Mouse (Mus musculus) liver, embryonic 14.5 days (tissue): ENCODE measurements at regions not wholly inside any gene's neighbourhood (a gene's known extent, or its start where the extent isn't known, plus 50 kb on each side); places are given as distances from the start of the nearest gene placed in this dataset.

Experiments
- ATAC-seq: fragments of 200-750 bp; cut with Nextera tagmentation; 2 replicates; pipeline ENCODE4 v1.8.0; 2017; ENCODE audit warnings: moderate number of reproducible peaks, mild to moderate bottlenecking, moderate library complexity; ENCODE audit not compliant: insufficient read depth
- DNase-seq, 3 experiments: peaks; one replicate each; pipeline ENCODE4 v3.0.0-alpha.2; 2012 to 2013; ENCODE audit warnings: low read depth in 3 of 3, low spot score in 3 of 3
- H3K27ac ChIP-seq: fragments of 300-500 bp; sonication (generic); 2 replicates; pipeline ENCODE4 v1.5.1; 2014; ENCODE audit warnings: moderate library complexity, mild to moderate bottlenecking, control low read depth, inconsistent platforms
- H3K27me3 ChIP-seq: fragments of 300-500 bp; sonication (generic); 2 replicates; pipeline ENCODE4 v1.6.1; 2014; ENCODE audit warnings: mild to moderate bottlenecking, low read length, moderate library complexity; ENCODE audit not compliant: control insufficient read depth, insufficient read depth
- H3K36me3 ChIP-seq: fragments of 300-500 bp; sonication (generic); replicated peaks from 2 replicates; pipeline ENCODE4 v1.6.1; 2014; ENCODE audit warnings: low read depth; ENCODE audit not compliant: control insufficient read depth, insufficient read depth
- H3K4me1 ChIP-seq, 2 experiments: fragments of 200-500 bp in 1 of 2; fragments of 300-500 bp in 1 of 2; sonication (generic) in 1 of 2; replicated peaks; 2 replicates each; pipeline ENCODE4 v1.6.1; 2012 to 2014; ENCODE audit warnings: antibody characterized with exemption in 1 of 2, inconsistent platforms in 1 of 2, low read length in 1 of 2; ENCODE audit not compliant: control insufficient read depth in 2 of 2, insufficient read depth in 2 of 2
- H3K4me2 ChIP-seq: fragments of 300-500 bp; sonication (generic); 2 replicates; pipeline ENCODE4 v1.6.1; 2014; ENCODE audit warnings: low read depth, mild to moderate bottlenecking, control low read depth, moderate library complexity
- H3K4me3 ChIP-seq, 2 experiments: fragments of 200-500 bp in 1 of 2; fragments of 300-500 bp in 1 of 2; sonication (generic) in 1 of 2; 2 replicates each; pipeline ENCODE4 v1.5.1; 2012 to 2014; ENCODE audit warnings: low read depth in 2 of 2, low read length in 2 of 2, mild to moderate bottlenecking in 2 of 2, control low read depth in 1 of 2, inconsistent platforms in 1 of 2, moderate library complexity in 1 of 2; ENCODE audit not compliant: insufficient read depth in 1 of 2
- H3K9ac ChIP-seq: fragments of 300-500 bp; sonication (generic); replicated peaks from 2 replicates; pipeline ENCODE4 v1.6.1; 2014; ENCODE audit warnings: mild to moderate bottlenecking, control low read depth, moderate library complexity
- H3K9me3 ChIP-seq: fragments of 300-500 bp; sonication (generic); 2 replicates; pipeline ENCODE4 v1.6.1; 2016; ENCODE audit warnings: low read length, mixed read lengths; ENCODE audit not compliant: control insufficient read depth
- CTCF ChIP-seq: IDR thresholded peaks from 2 replicates; pipeline ENCODE4 v1.5.1; 2016; ENCODE audit warnings: antibody characterized with exemption, low read depth, control low read depth
- EP300 ChIP-seq: IDR thresholded peaks from 2 replicates; pipeline ENCODE4 v1.6.1; 2016; ENCODE audit warnings: antibody characterized with exemption, low read depth
- WGBS: fragments of 180-500 bp; shearing (Covaris S2); extraction: QIAGEN DNeasy Blood & Tissue Kit; methylation state at CpG from one replicate; pipeline ENCODE4 v1.1.7; 2014; ENCODE audit not compliant: insufficient replicate concordance; 5-methylcytosine and 5-hydroxymethylcytosine counted together

DNA sequence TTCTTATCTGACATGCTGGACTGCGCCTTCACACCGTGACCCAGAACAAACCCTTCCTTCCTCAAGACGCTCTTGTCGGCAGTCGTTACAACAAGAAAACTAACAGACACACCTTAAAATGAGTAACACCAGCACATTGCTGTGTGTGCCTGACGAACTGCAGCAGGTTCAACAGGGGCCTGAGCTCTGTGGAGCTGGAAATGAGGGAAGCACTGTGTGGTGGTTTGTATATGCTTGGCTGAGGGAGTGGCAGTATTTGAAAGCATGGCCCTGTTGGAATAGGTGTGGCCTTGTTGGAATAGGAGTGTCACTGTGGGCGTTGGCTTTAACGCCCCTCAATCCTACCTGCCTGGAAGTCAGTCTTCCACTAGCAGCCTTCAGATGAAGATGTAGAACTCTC, 203.9 kb upstream of the Dio3 start:
- TF ChIP-seq EP300 (no peak), CTCF (no peak)
- Histone ChIP-seq H3K36me3 (no peaks in the 10 kb centered on the region), H3K27me3 (no peaks in the 10 kb centered on the region), H3K4me2 (no peak overlapping the region), H3K4me1 (no peaks in the 10 kb centered on the region), H3K4me3 (no peak overlapping the region), H3K9ac (no peak overlapping the region), H3K9me3 (no peaks in the 10 kb centered on the region), H3K27ac (no peak overlapping the region)
- ATAC-seq, result no peak
- WGBS, result 64% methylated on average over 8 of the region's 8 CpGs
- DNase-seq, result no peak

DNA sequence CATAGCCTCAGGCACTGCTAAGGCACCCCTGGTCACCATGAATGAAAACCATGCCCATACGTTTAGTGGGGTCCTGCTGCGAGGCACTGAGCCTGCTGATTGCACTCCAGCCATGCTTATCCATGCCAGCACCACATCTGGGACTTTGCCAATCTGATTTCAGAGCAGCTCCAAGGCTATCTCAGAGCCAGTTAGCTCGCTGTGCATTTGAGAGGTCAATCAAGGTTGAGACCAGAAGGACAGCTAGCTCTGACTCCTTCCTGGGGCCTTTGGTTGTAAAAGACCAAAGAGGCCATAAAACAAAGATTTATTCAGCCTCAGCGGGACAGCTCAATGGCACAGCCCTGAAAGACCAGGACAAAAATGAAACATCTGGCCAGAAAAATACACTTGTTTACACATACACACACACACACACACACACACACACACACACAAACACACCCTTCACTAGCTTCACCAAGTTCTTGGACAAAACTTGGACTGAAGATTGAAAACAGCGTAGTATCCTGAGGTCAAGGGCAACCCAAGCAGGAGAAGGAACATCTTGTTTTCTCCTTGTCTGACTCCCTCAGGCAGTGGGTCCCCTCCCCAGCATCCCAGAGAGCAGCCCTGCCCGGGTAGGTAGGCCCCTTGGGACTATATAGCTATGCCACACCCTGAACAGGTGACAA, 201.5 kb upstream of the Dio3 start:
- no peak for DNase-seq

DNA sequence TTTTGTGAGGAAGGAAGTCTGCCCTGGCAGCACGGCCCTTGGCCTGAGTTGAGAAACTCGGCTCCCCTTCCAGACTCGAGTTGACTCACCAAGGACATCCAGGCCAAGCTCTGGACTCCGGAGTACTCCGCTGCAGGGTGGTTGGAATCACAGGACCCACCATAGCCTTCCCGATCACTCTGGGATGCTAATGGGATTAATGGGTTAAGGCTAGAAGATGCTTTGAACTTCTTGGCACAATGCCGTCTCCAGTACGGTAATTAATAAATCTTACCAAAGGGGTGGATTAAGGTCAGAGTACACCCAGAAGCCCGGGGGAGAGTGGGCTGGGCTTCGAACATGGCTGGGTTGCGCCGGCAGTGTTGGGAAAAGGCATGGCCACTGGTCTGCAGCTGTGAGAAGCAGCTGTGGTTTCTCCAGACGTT, 200.8 kb upstream of the Dio3 start:
- WGBS, result 58% methylated on average over 13 of the region's 13 CpGs
- Histone ChIP-seq H3K36me3 (no peaks in the 10 kb centered on the region), H3K27ac (no peak overlapping the region), H3K9me3 (no peaks in the 10 kb centered on the region), H3K27me3 (no peaks in the 10 kb centered on the region), H3K9ac (no peak overlapping the region), H3K4me1 (no peaks in the 10 kb centered on the region), H3K4me2 (no peak overlapping the region), H3K4me3 (no peak overlapping the region)
- ATAC-seq (no peak), DNase-seq (no peak)
- TF ChIP-seq CTCF, result no peak
- TF ChIP-seq EP300, result no peak

More for the DNA sequence above, 201.5 kb upstream of the Dio3 start:
- Histone ChIP-seq H3K27me3 (no peaks in the 10 kb centered on the region), H3K4me2 (no peak overlapping the region), H3K4me3 (no peak overlapping the region), H3K4me1 (no peaks in the 10 kb centered on the region), H3K36me3 (no peaks in the 10 kb centered on the region), H3K27ac (no peak overlapping the region), H3K9me3 (no peaks in the 10 kb centered on the region), H3K9ac (no peak overlapping the region)
- no peak for ATAC-seq
- WGBS, result 50% methylated on average over 6 of the region's 6 CpGs
- TF ChIP-seq CTCF, result no peak
- TF ChIP-seq EP300, result no peak

- no peak overlapping the region for H3K4me3 ChIP-seq
- DNase-seq (no peak), ATAC-seq (no peak)
- H3K27ac ChIP-seq, result no peak overlapping the region
- H3K27me3 ChIP-seq, result no peaks in the 10 kb centered on the region
- no peak overlapping the region for H3K4me2 ChIP-seq
- TF ChIP-seq CTCF (no peak), EP300 (no peak)
- WGBS, result 72% methylated on average over 3 of the region's 3 CpGs
- no peaks in the 10 kb centered on the region for H3K36me3 ChIP-seq
- H3K4me1 ChIP-seq, result no peaks in the 10 kb centered on the region
- no peaks in the 10 kb centered on the region for H3K9me3 ChIP-seq
- H3K9ac ChIP-seq, result no peak overlapping the region
These were observed 196.8 kb upstream of the Dio3 start for GRCm38 (mm10) chr12:110081831-110082615.

DNA sequence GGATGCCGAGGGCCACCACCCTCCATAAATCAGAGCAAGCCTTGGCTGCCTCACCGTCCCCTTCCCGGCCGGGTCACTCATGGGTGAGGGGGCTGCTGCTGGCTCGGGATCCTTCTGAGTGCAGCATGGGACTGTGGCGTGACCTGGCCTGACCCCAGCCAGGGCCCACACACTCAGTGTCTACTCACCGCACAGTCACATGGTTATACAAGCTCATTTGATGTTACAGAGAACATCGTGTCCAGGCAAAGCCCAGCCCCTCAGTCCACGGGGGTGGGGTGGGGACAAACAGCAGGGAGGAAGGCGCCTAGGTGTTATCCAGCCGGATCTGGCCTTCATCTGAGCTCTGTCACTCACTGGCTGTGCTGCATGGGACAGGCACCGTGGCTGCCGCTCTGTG, 195.9 kb upstream of the Dio3 start:
- no peaks in the 10 kb centered on the region for H3K4me1 ChIP-seq
- TF ChIP-seq CTCF, result no peak
- TF ChIP-seq EP300, result no peak
- no peak overlapping the region for H3K4me3 ChIP-seq
- WGBS, result 42% methylated on average over 13 of the region's 13 CpGs
- no peak overlapping the region for H3K27ac ChIP-seq
- DNase-seq (no peak), ATAC-seq (no peak)
- H3K36me3 ChIP-seq, result no peaks in the 10 kb centered on the region
- H3K4me2 ChIP-seq, result no peak overlapping the region
- H3K9me3 ChIP-seq, result no peaks in the 10 kb centered on the region
- no peaks in the 10 kb centered on the region for H3K27me3 ChIP-seq
- no peak overlapping the region for H3K9ac ChIP-seq
